In genomic region chr10:125255904-125256303, GRCm38 (mm10) we compare ENCODE assay signal across 15 mouse cellular contexts.
"Had no signal": no experiment of that assay in that cellular context is flagged by ENCODE, and none has a peak within 500 bp of the region (broad histone marks: within the 10 kb centered on the region; RNA-seq: fewer than 3 reads in every experiment).

No protein-coding gene starts in this region.

- H3K9me3 ChIP-seq: neural tube, embryonic 15.5 days; stomach, embryonic 15.5 days had no signal

- DNase-seq: retina, postnatal 1 day; right cerebral cortex, adult 18-20 months; right cerebral cortex, postnatal 14 days; right cerebral cortex, postnatal 25 days; right cerebral cortex, postnatal 4 days; spleen, adult 18-20 months; thymus, adult 18-20 months; thymus, adult 2 months; thymus, postnatal 14 days; thymus, postnatal 25 days; thymus, postnatal 36 days; thymus, postnatal 4 days had no signal

- H3K4me2 ChIP-seq: neural tube, embryonic 15.5 days; stomach, embryonic 15.5 days had no signal

- H3K4me1 ChIP-seq: neural tube, embryonic 15.5 days; stomach, embryonic 15.5 days had no signal

- H3K9ac ChIP-seq: neural tube, embryonic 15.5 days; stomach, embryonic 15.5 days had no signal

- H3K4me3 ChIP-seq: neural tube, embryonic 15.5 days; stomach, embryonic 15.5 days had no signal

- H3K27me3 ChIP-seq: neural tube, embryonic 15.5 days; stomach, embryonic 15.5 days had no signal

- H3K36me3 ChIP-seq: neural tube, embryonic 15.5 days; stomach, embryonic 15.5 days had no signal

- H3K27ac ChIP-seq: neural tube, embryonic 15.5 days; stomach, embryonic 15.5 days; stomach, postnatal 0 days had no signal
